Mouse (Mus musculus): ENCODE results near the gene Olfr159. TPM values are rescaled to one million over a fixed set of nuclear protein-coding genes. Genes with fewer than 3 reads are reported as not detected.
A peak's percentile ranks its signal among the peaks of the same experiment; 100 is the strongest.

Gene Olfr159
- polyA plus RNA-seq, 1 experiment from 2014 or later, result not detected

GRCm38 (mm10) chr4:43761336-43761735 is 9.5 kb downstream of the Olfr159 start:
- no peaks in the 10 kb centered on the region for H3K9me3 ChIP-seq (ENCODE audit: control insufficient read depth, low read length)
- DNase-seq (no peak), ATAC-seq (ENCODE audit: low FRiP score, low TSS enrichment) (no peak)
- no peak overlapping the region for H3K9ac ChIP-seq (replicated peaks; ENCODE audit: low read length)
- H3K27ac ChIP-seq (replicated peaks; ENCODE audit: low read depth, low read length), result no peak overlapping the region
- H3K4me3 ChIP-seq (replicated peaks; ENCODE audit: low read depth, low read length), result no peak overlapping the region
- H3K36me3 ChIP-seq (ENCODE audit: control insufficient read depth, insufficient read depth, low read length), result no peaks in the 10 kb centered on the region
- no peaks in the 10 kb centered on the region for H3K4me1 ChIP-seq (ENCODE audit: control insufficient read depth, insufficient read depth, low read length)
- H3K4me2 ChIP-seq (ENCODE audit: low read length), result no peak overlapping the region
- 77% methylated on average over 2 of the region's 2 CpGs for WGBS
- 0 out of 2 replicates have a peak, but pooled peaks cover 3% of the 10 kb centered on the region for H3K27me3 ChIP-seq (ENCODE audit: control insufficient read depth, insufficient read depth, low read length)

- ATAC-seq (ENCODE audit: low FRiP score, low TSS enrichment) (no peak), DNase-seq (no peak)
- Histone ChIP-seq H3K4me1 (ENCODE audit: control insufficient read depth, insufficient read depth, low read length) (no peaks in the 10 kb centered on the region), H3K9me3 (ENCODE audit: control insufficient read depth, low read length) (no peaks in the 10 kb centered on the region), H3K27me3 (ENCODE audit: control insufficient read depth, insufficient read depth, low read length) (0 out of 2 replicates have a peak, but pooled peaks cover 3% of the 10 kb centered on the region), H3K4me2 (ENCODE audit: low read length) (no peak overlapping the region), H3K4me3 (replicated peaks; ENCODE audit: low read depth, low read length) (no peak overlapping the region), H3K9ac (replicated peaks; ENCODE audit: low read length) (no peak overlapping the region), H3K36me3 (ENCODE audit: control insufficient read depth, insufficient read depth, low read length) (no peaks in the 10 kb centered on the region), H3K27ac (replicated peaks; ENCODE audit: low read depth, low read length) (no peak overlapping the region)
- WGBS, result 73% methylated on average over 10 of the region's 10 CpGs
These were observed 10.3 kb downstream of the Olfr159 start for GRCm38 (mm10) chr4:43760460-43760859.

GRCm38 (mm10) chr4:43759571-43760418 is 11.0 kb downstream of the Olfr159 start:
- Histone ChIP-seq H3K4me1 (ENCODE audit: control insufficient read depth, insufficient read depth, low read length) (no peaks in the 10 kb centered on the region), H3K27ac (replicated peaks; ENCODE audit: low read depth, low read length) (no peak overlapping the region), H3K9me3 (ENCODE audit: control insufficient read depth, low read length) (no peaks in the 10 kb centered on the region), H3K27me3 (ENCODE audit: control insufficient read depth, insufficient read depth, low read length) (0 out of 2 replicates have a peak, but pooled peaks cover 3% of the 10 kb centered on the region), H3K36me3 (ENCODE audit: control insufficient read depth, insufficient read depth, low read length) (no peaks in the 10 kb centered on the region), H3K9ac (replicated peaks; ENCODE audit: low read length) (no peak overlapping the region), H3K4me3 (replicated peaks; ENCODE audit: low read depth, low read length) (no peak overlapping the region), H3K4me2 (ENCODE audit: low read length) (no peak overlapping the region)
- no peak for DNase-seq
- 85% methylated on average over 21 of the region's 21 CpGs for WGBS
- ATAC-seq (ENCODE audit: low FRiP score, low TSS enrichment), result no peak

- no peak for DNase-seq
- WGBS, result 86% methylated on average over 6 of the region's 6 CpGs
These were observed 13.6 kb downstream of the Olfr159 start for GRCm38 (mm10) chr4:43757213-43757612.

GRCm38 (mm10) chr4:43745187-43745586 is 25.6 kb downstream of the Olfr159 start:
- 24% methylated on average over 6 of the region's 6 CpGs for WGBS
- no peak for ATAC-seq (ENCODE audit: low FRiP score, low TSS enrichment)
- peak; percentile 84 for DNase-seq

More at GRCm38 (mm10) chr4:43757213-43757612, 13.6 kb downstream of the Olfr159 start:
- ATAC-seq (ENCODE audit: low FRiP score, low TSS enrichment), result no peak
- H3K4me3 ChIP-seq (replicated peaks; ENCODE audit: low read depth, low read length), result no peak overlapping the region
- no peak overlapping the region for H3K4me2 ChIP-seq (ENCODE audit: low read length)
- no peak overlapping the region for H3K27ac ChIP-seq (replicated peaks; ENCODE audit: low read depth, low read length)
- no peak overlapping the region for H3K9ac ChIP-seq (replicated peaks; ENCODE audit: low read length)
- no peaks in the 10 kb centered on the region for H3K4me1 ChIP-seq (ENCODE audit: control insufficient read depth, insufficient read depth, low read length)
- H3K27me3 ChIP-seq (ENCODE audit: control insufficient read depth, insufficient read depth, low read length), result no peaks in the 10 kb centered on the region
- no peaks in the 10 kb centered on the region for H3K36me3 ChIP-seq (ENCODE audit: control insufficient read depth, insufficient read depth, low read length)
- no peaks in the 10 kb centered on the region for H3K9me3 ChIP-seq (ENCODE audit: control insufficient read depth, low read length)

GRCm38 (mm10) chr4:43743099-43743498 is 27.7 kb downstream of the Olfr159 start:
- no peak for DNase-seq
- H3K27me3 ChIP-seq (ENCODE audit: control insufficient read depth, insufficient read depth, low read length), result no peaks in the 10 kb centered on the region
- no peak overlapping the region for H3K4me2 ChIP-seq (ENCODE audit: low read length)
- H3K9me3 ChIP-seq (ENCODE audit: control insufficient read depth, low read length), result no peaks in the 10 kb centered on the region
- H3K4me1 ChIP-seq (ENCODE audit: control insufficient read depth, insufficient read depth, low read length), result no peaks in the 10 kb centered on the region
- no peak overlapping the region for H3K9ac ChIP-seq (replicated peaks; ENCODE audit: low read length)
- ATAC-seq (ENCODE audit: low FRiP score, low TSS enrichment), result no peak
- 77% methylated on average over 1 of the region's 1 CpGs for WGBS
- no peak overlapping the region for H3K4me3 ChIP-seq (replicated peaks; ENCODE audit: low read depth, low read length)
- H3K27ac ChIP-seq (replicated peaks; ENCODE audit: low read depth, low read length), result no peak overlapping the region
- no peaks in the 10 kb centered on the region for H3K36me3 ChIP-seq (ENCODE audit: control insufficient read depth, insufficient read depth, low read length)

More at GRCm38 (mm10) chr4:43745187-43745586, 25.6 kb downstream of the Olfr159 start:
- Histone ChIP-seq H3K36me3 (ENCODE audit: control insufficient read depth, insufficient read depth, low read length) (no peaks in the 10 kb centered on the region), H3K27ac (replicated peaks; ENCODE audit: low read depth, low read length) (no peak overlapping the region), H3K27me3 (ENCODE audit: control insufficient read depth, insufficient read depth, low read length) (no peaks in the 10 kb centered on the region), H3K4me1 (ENCODE audit: control insufficient read depth, insufficient read depth, low read length) (no peaks in the 10 kb centered on the region), H3K4me2 (ENCODE audit: low read length) (no peak overlapping the region), H3K4me3 (replicated peaks; ENCODE audit: low read depth, low read length) (no peak overlapping the region), H3K9ac (replicated peaks; ENCODE audit: low read length) (no peak overlapping the region), H3K9me3 (ENCODE audit: control insufficient read depth, low read length) (no peaks in the 10 kb centered on the region)

- no peak overlapping the region for H3K4me3 ChIP-seq (replicated peaks; ENCODE audit: low read depth, low read length)
- no peaks in the 10 kb centered on the region for H3K36me3 ChIP-seq (ENCODE audit: control insufficient read depth, insufficient read depth, low read length)
- no peaks in the 10 kb centered on the region for H3K27me3 ChIP-seq (ENCODE audit: control insufficient read depth, insufficient read depth, low read length)
- no peak for DNase-seq
- H3K9me3 ChIP-seq (ENCODE audit: control insufficient read depth, low read length), result no peaks in the 10 kb centered on the region
- H3K4me2 ChIP-seq (ENCODE audit: low read length), result no peak overlapping the region
- H3K4me1 ChIP-seq (ENCODE audit: control insufficient read depth, insufficient read depth, low read length), result no peaks in the 10 kb centered on the region
- no peak for ATAC-seq (ENCODE audit: low FRiP score, low TSS enrichment)
- no peak overlapping the region for H3K9ac ChIP-seq (replicated peaks; ENCODE audit: low read length)
- no peak overlapping the region for H3K27ac ChIP-seq (replicated peaks; ENCODE audit: low read depth, low read length)
- 37% methylated on average over 4 of the region's 4 CpGs for WGBS
These were observed 28.2 kb downstream of the Olfr159 start for GRCm38 (mm10) chr4:43742637-43743036.

- Histone ChIP-seq H3K27me3 (ENCODE audit: control insufficient read depth, insufficient read depth, low read length) (no peaks in the 10 kb centered on the region), H3K4me1 (ENCODE audit: control insufficient read depth, insufficient read depth, low read length) (no peaks in the 10 kb centered on the region), H3K36me3 (ENCODE audit: control insufficient read depth, insufficient read depth, low read length) (no peaks in the 10 kb centered on the region), H3K27ac (replicated peaks; ENCODE audit: low read depth, low read length) (no peak overlapping the region), H3K9ac (replicated peaks; ENCODE audit: low read length) (no peak overlapping the region), H3K4me2 (ENCODE audit: low read length) (no peak overlapping the region), H3K9me3 (ENCODE audit: control insufficient read depth, low read length) (no peaks in the 10 kb centered on the region), H3K4me3 (replicated peaks; ENCODE audit: low read depth, low read length) (no peak overlapping the region)
- 76% methylated on average over 5 of the region's 5 CpGs for WGBS
- ATAC-seq (ENCODE audit: low FRiP score, low TSS enrichment) (no peak), DNase-seq (no peak)
These were observed 29.3 kb downstream of the Olfr159 start for GRCm38 (mm10) chr4:43741526-43741925.
